Mouse (Mus musculus) heart, adult 2 months (tissue): ENCODE measurements around the gene Fam222b. TPM values are rescaled to one million over a fixed set of nuclear protein-coding genes. Genes with fewer than 3 reads are reported as not detected.

Experiments used
- DNase-seq, 2 experiments: peaks; one replicate each; pipeline ENCODE4 v3.0.0; 2021
- H3K27ac ChIP-seq: fragments of 200-600 bp; 2 replicates; pipeline ENCODE4 v1.8.1; 2022
- H3K27me3 ChIP-seq: fragments of 200-500 bp; 2 replicates; pipeline ENCODE4 v1.6.1; 2012; ENCODE audit warnings: mild to moderate bottlenecking, low read length, inconsistent platforms, mixed read lengths; ENCODE audit not compliant: control insufficient read depth, insufficient read depth
- H3K36me3 ChIP-seq: fragments of 200-500 bp; 2 replicates; pipeline ENCODE4 v1.6.1; 2012; ENCODE audit warnings: low read length, inconsistent platforms; ENCODE audit not compliant: control insufficient read depth, insufficient read depth
- H3K4me1 ChIP-seq: fragments of 200-500 bp; 2 replicates; pipeline ENCODE4 v1.6.1; 2011; ENCODE audit warnings: low read length; ENCODE audit not compliant: control insufficient read depth, insufficient read depth
- H3K4me3 ChIP-seq: fragments of 200-600 bp; 2 replicates; pipeline ENCODE4 v1.8.1; 2022
- H3K79me2 ChIP-seq: fragments of 200-500 bp; replicated peaks from 2 replicates; pipeline ENCODE4 v1.6.1; 2012; ENCODE audit warnings: mild to moderate bottlenecking, inconsistent platforms, low read length, moderate library complexity, mixed read lengths; ENCODE audit not compliant: control insufficient read depth, insufficient read depth
- H3K9ac ChIP-seq: fragments of 200-500 bp; 2 replicates; pipeline ENCODE4 v1.6.1; 2012; ENCODE audit warnings: low read depth, mild to moderate bottlenecking, control low read depth, inconsistent platforms, low read length, mixed read lengths
- CTCF ChIP-seq: fragments of 200-600 bp; IDR thresholded peaks from 2 replicates; pipeline ENCODE4 v1.8.1; 2022; ENCODE audit warnings: antibody characterized with exemption, mild to moderate bottlenecking, moderate library complexity
- EP300 ChIP-seq: fragments of 200-500 bp; IDR thresholded peaks from 2 replicates; pipeline ENCODE4 v1.6.1; 2011; ENCODE audit warnings: low read depth, low read length, control low read depth; ENCODE audit not compliant: insufficient read depth
- POLR2A ChIP-seq: fragments of 200-500 bp; IDR thresholded peaks from 2 replicates; pipeline ENCODE4 v1.6.1; 2011; ENCODE audit warnings: mild to moderate bottlenecking, low read depth, low read length, control low read depth; ENCODE audit not compliant: insufficient read depth
- WGBS: fragments of 180-500 bp; shearing (Covaris S2); methylation state at CpG from one replicate; pipeline ENCODE4 v1.1.7; 2018; 5-methylcytosine and 5-hydroxymethylcytosine counted together
- intact Hi-C: fragments of 180-260 bp; cut with DNase I; formaldehyde crosslinking; loops from one replicate; pipeline ENCODE4 v1.15.1; 2025
- polyA plus RNA-seq: library from polyadenylated mRNA; depleted of rRNA; stranded (reverse); fragments of >200 nt; gene quantifications from 2 replicates; pipeline ENCODE4 v1.2.3, GENCODE M21; 2012
- total RNA-seq, 2 experiments: library from RNA; stranded (reverse); gene quantifications; 2 replicates each; pipeline ENCODE4 v1.2.3; 2021

Fam222b gene
- total and polyA plus RNA-seq, 3 experiments: 10.4 to 12.6 (median 11.4) TPM

GRCm38 (mm10) chr11:78156156-78156699 is 61.8 kb downstream of the Fam222b start:
- Histone ChIP-seq H3K27ac (no peak overlapping the region), H3K27me3 (no peaks in the 10 kb centered on the region), H3K9ac (no peak overlapping the region), H3K4me1 (peaks cover 5% of the 10 kb centered on the region), H3K36me3 (peaks cover 3% of the 10 kb centered on the region; the same call in 1 of the 2 replicates), H3K79me2 (no peaks in the 10 kb centered on the region), H3K4me3 (no peak overlapping the region)
- TF ChIP-seq CTCF (no peak), EP300 (no peak)
- DNase-seq: no peak
- WGBS: 79% methylated on average over 6 of the region's 6 CpGs
- intact Hi-C loops: no loop called here

GRCm38 (mm10) chr11:78159096-78159495 is 64.6 kb downstream of the Fam222b start:
- H3K27ac ChIP-seq: no peak overlapping the region
- TF ChIP-seq POLR2A (no peak), EP300 (peak; percentile 92), CTCF (no peak; the same call in 1 of the 2 replicates)
- peaks cover 3% of the 10 kb centered on the region; the same call in 1 of the 2 replicates for H3K4me1 ChIP-seq
- no peaks in the 10 kb centered on the region for H3K36me3 ChIP-seq
- no peaks in the 10 kb centered on the region for H3K79me2 ChIP-seq
- intact Hi-C loops: loop anchor here (1.0 kb wide), 1 partner anchor 18 kb away; no protein-coding TSS in a partner anchor
- H3K9ac ChIP-seq: no peak overlapping the region
- no peak overlapping the region for H3K4me3 ChIP-seq
- no peaks in the 10 kb centered on the region for H3K27me3 ChIP-seq
- peak; percentile 59 to 75 for DNase-seq
- WGBS: 16% methylated on average over 2 of the region's 2 CpGs

GRCm38 (mm10) chr11:78159557-78159956 is 65.1 kb downstream of the Fam222b start:
- TF ChIP-seq CTCF (no peak), EP300 (no peak), POLR2A (no peak)
- H3K36me3 ChIP-seq: no peaks in the 10 kb centered on the region
- intact Hi-C loops: loop anchor here (1.0 kb wide), 1 partner anchor 18 kb away; no protein-coding TSS in a partner anchor
- no peaks in the 10 kb centered on the region for H3K27me3 ChIP-seq
- WGBS: 71% methylated on average over 7 of the region's 7 CpGs
- no peak for DNase-seq
- no peak overlapping the region for H3K4me3 ChIP-seq
- peaks cover 3% of the 10 kb centered on the region; the same call in 1 of the 2 replicates for H3K4me1 ChIP-seq
- H3K79me2 ChIP-seq: no peaks in the 10 kb centered on the region
- H3K9ac ChIP-seq: no peak overlapping the region
- H3K27ac ChIP-seq: no peak overlapping the region

GRCm38 (mm10) chr11:78160171-78160570 is 65.7 kb downstream of the Fam222b start:
- 85% methylated on average over 18 of the region's 18 CpGs for WGBS
- Histone ChIP-seq H3K79me2 (no peaks in the 10 kb centered on the region), H3K36me3 (no peaks in the 10 kb centered on the region)

GRCm38 (mm10) chr11:78160675-78161074 is 66.2 kb downstream of the Fam222b start:
- Histone ChIP-seq H3K36me3 (no peaks in the 10 kb centered on the region), H3K4me1 (peaks cover 3% of the 10 kb centered on the region; the same call in 1 of the 2 replicates), H3K27me3 (no peaks in the 10 kb centered on the region), H3K9ac (no peak overlapping the region), H3K4me3 (no peak overlapping the region), H3K79me2 (no peaks in the 10 kb centered on the region), H3K27ac (no peak overlapping the region)
- intact Hi-C loops: no loop called here
- WGBS: 87% methylated on average over 3 of the region's 3 CpGs
- TF ChIP-seq POLR2A (no peak), CTCF (no peak), EP300 (no peak)
- DNase-seq: no peak

More at GRCm38 (mm10) chr11:78160171-78160570, 65.7 kb downstream of the Fam222b start:
- Histone ChIP-seq H3K4me1 (peaks cover 3% of the 10 kb centered on the region; the same call in 1 of the 2 replicates), H3K27ac (no peak overlapping the region), H3K9ac (no peak overlapping the region), H3K27me3 (no peaks in the 10 kb centered on the region), H3K4me3 (no peak overlapping the region)
- no peak for DNase-seq
- intact Hi-C loops: no loop called here
- TF ChIP-seq POLR2A: no peak
- no peak for TF ChIP-seq CTCF
- TF ChIP-seq EP300: no peak

GRCm38 (mm10) chr11:78161169-78161568 is 66.7 kb downstream of the Fam222b start:
- Histone ChIP-seq H3K79me2 (no peaks in the 10 kb centered on the region), H3K4me3 (no peak overlapping the region), H3K9ac (no peak overlapping the region), H3K36me3 (no peaks in the 10 kb centered on the region), H3K27ac (no peak overlapping the region), H3K4me1 (peaks cover 3% of the 10 kb centered on the region; the same call in 1 of the 2 replicates), H3K27me3 (no peaks in the 10 kb centered on the region)
- intact Hi-C loops: no loop called here
- no peak for TF ChIP-seq EP300
- TF ChIP-seq CTCF: no peak
- TF ChIP-seq POLR2A: no peak
- DNase-seq: no peak
- 85% methylated on average over 14 of the region's 14 CpGs for WGBS
